Mouse (Mus musculus): Measurements from ENCODE around the gene Itpka.

Gene Itpka

DNA sequence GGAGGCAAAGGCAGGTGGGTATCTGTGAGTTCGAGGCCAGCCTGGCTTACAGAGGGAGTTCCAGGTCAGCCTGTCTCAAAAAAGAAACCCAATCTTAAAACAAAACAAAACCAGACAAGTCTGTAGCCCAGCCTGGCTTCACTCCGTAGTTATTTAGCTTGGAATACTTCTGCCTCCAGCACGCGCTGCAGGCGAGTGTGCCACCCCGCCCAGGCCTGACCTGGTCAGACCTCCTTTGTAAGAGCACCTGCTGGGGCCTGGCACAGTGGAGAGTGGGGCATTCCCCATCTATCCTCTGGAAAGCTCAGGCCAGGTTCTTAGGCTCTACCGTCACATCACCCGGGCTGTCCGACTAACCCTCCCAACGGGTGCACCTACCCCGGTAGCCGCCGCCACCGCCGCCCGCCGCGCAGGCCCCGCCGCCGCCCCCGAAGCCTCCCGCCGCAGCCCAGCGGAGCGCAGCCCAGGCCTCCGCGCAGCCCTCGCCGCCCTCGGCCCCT lies 15.5 kb downstream of the Itpka start:
- no peak for DNase-seq (ENCODE audit: low read depth, low spot score)

DNA sequence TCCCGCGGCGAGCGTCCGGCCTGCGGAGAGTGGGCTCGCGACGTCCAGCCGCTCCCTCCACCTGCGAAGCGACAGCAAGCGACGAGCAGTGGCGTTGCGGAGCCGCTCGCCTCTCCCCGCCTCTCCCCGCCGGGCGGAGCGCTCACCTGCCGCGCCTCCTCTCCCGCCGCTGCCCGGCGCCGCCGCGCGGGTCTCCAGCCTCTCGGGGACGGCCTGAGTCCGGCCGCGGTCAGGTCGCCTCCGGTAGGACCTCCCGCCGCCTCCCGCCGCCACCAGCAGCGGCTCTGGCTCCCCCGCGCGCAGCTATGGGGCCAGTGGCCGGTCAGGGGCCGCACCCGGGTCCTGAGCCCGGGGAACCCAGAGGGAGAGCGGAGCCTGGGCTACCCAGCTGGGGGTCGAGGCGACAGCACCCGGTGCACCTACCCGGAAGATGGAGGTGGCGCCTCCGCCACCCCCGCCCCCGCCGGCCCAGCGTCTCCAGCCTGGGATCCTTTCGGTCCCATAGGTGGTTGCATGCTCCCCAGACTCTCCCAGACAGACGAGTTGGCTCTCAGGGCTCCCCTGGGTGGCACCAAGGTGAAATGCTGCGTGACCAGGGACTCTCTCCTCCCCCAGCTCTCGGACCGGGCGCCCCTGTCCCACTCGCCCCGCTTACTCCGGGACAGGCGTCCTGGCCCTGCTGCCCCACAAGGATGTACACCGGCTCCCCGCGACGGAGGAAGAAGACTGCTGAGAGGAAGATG lies 16.1 kb downstream of the Itpka start:
- no peak for DNase-seq (ENCODE audit: low read depth, low spot score)

GRCm38 (mm10) chr2:119758844-119759835 lies 17.0 kb downstream of the Itpka start:
- DNase-seq (ENCODE audit: low read depth, low spot score): no peak

DNA sequence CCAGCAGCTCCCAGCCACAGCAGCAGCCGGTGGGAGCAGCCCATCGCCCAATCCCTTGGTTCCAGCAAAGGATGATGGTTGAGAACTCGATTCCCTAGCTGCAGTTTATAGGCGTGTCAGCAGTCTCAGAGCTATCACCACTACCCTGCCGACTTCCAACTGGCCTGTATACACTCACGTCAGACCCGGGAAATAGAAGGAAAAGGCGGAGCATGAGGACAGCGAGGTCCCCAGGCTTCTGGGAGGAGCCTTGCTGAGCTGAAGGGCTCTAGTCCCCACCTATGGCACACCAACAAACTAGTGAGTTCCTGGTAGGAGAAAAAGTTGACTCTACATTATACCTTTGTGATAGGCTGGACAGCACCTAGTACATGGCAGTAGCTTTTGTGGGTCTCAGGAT lies 18.1 kb downstream of the Itpka start, which contains the start of gene Ltk:
Ltk (minus strand) TSS at position 181 of the 400 bp plus-strand sequence.
- no peak for DNase-seq (ENCODE audit: low read depth, low spot score)

DNA sequence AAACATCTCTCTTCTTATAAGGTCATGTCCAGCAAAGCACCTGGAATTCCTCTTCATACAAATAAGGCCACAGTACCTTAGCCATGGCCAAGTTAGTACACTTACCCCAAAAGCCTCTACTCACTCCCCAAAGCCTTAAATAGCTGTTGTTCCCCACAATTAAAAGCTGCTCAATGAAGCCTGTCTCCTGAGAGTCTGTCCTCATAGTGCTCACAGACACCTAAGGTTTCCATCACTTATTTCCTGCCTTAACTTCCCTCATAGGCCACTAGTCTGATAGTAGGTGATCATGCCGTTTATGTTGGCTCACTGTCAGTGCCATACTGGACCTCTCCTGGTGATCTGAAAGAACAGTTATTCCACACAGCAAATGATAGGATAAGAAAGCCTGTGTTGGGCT lies 20.1 kb downstream of the Itpka start:
- DNase-seq (ENCODE audit: low read depth, low spot score): no peak

DNA sequence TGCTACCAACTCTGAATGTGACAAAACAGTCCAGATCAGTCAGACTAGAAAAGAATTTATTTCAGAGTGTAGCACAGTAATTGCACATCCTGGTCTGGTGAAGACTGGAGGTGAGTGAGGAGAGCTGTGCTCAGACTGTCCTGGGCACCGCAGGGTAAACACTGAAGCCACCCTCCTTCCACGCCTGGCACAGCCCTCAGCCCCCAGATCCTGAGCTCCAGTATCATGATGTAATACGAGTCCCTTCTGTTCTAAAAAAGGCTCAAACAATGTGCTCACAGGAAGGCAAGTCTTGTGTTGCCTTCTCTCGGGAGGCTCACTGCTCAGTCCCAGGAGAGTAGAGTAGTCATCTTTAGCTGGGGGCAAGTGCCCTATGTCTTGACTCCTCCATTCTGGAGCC lies 21.8 kb downstream of the Itpka start:
- no peak for DNase-seq (ENCODE audit: low read depth, low spot score)

- no peak for DNase-seq (ENCODE audit: low read depth, low spot score)
Observed at GRCm38 (mm10) chr2:119767246-119767645, 25.1 kb downstream of the Itpka start.

GRCm38 (mm10) chr2:119787206-119787883 lies 45.2 kb downstream of the Itpka start, which contains the start of gene Rpap1:
TSS of gene Rpap1 (minus strand) at chr2:119787537.
- DNase-seq (ENCODE audit: low read depth, low spot score): peak; percentile 61

GRCm38 (mm10) chr2:119789996-119790395 lies 47.9 kb downstream of the Itpka start:
- DNase-seq (ENCODE audit: low read depth, low spot score): no peak

- DNase-seq (ENCODE audit: low read depth, low spot score): no peak
Observed at GRCm38 (mm10) chr2:119797279-119797783, 55.2 kb downstream of the Itpka start, which contains the start of gene Tyro3. TSS of gene Tyro3 (plus strand) at chr2:119797733.

GRCm38 (mm10) chr2:119798246-119798927 lies 56.2 kb downstream of the Itpka start:
- DNase-seq (ENCODE audit: low read depth, low spot score): no peak

- no peak for DNase-seq (ENCODE audit: low read depth, low spot score)
Observed at GRCm38 (mm10) chr2:119799181-119799960, 57.2 kb downstream of the Itpka start.

DNA sequence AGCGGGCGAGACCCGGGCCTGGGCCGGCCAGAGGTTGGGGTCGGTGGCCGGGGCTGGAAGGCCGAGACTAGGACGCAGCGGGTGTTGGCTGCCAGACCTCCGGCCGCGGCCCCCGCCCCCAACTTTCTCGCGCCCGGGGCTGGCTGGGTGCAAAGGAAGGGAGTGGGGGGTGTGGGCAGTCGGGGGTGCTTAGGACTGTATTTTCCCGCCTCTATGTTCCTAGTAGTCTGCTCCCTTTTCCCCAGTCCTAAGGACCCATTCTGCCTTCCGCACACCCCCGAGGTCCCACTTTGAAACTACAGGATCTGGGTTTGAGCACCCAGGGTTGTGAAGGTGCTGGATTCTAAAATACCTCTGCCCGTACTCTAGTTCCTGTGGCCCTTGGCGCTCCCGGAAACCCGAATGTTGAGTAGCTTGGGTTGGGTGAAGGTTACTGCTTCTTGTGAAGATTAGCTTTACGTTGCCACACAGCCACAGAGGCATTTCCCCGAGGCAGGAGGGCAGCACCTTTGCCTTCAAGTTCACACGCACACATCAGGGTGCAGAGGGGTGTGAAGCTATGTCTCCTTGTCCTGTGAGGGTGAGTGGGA lies 57.9 kb downstream of the Itpka start:
- no peak for DNase-seq (ENCODE audit: low read depth, low spot score)

Measured in retina, adult 2 months (tissue).